Comparison of ENCODE assay signal across 25 mouse cellular contexts in genomic region chr17:62613232-62613631, GRCm38 (mm10).
"Had no signal": no experiment of that assay in that cellular context is flagged by ENCODE, and none has a peak within 500 bp of the region (broad histone marks: within the 10 kb centered on the region; RNA-seq: fewer than 3 reads in every experiment).

No protein-coding gene starts in this region.

- H3K27me3 ChIP-seq: heart, embryonic 13.5 days; heart, embryonic 15.5 days; hindbrain, embryonic 13.5 days; kidney, embryonic 15.5 days; limb, embryonic 12.5 days; liver, embryonic 13.5 days; liver, embryonic 15.5 days had no signal

- H3K9ac ChIP-seq: heart, embryonic 13.5 days; heart, embryonic 15.5 days; hindbrain, embryonic 13.5 days; hindbrain, embryonic 15.5 days; kidney, embryonic 15.5 days; limb, embryonic 12.5 days; liver, embryonic 13.5 days; liver, embryonic 15.5 days had no signal

- H3K4me2 ChIP-seq: heart, embryonic 13.5 days; heart, embryonic 15.5 days; hindbrain, embryonic 13.5 days; hindbrain, embryonic 15.5 days; kidney, embryonic 15.5 days; limb, embryonic 12.5 days; liver, embryonic 11.5 days; liver, embryonic 13.5 days; liver, embryonic 15.5 days had no signal

- H3K9me3 ChIP-seq: heart, embryonic 10.5 days; heart, embryonic 13.5 days; heart, embryonic 15.5 days; hindbrain, embryonic 13.5 days; hindbrain, embryonic 15.5 days; kidney, embryonic 15.5 days; limb, embryonic 10.5 days; limb, embryonic 12.5 days; liver, embryonic 13.5 days; liver, embryonic 15.5 days had no signal

- ATAC-seq: hindbrain, postnatal 0 days; intestine, embryonic 16.5 days had no signal

- H3K36me3 ChIP-seq: heart, embryonic 10.5 days; heart, embryonic 13.5 days; heart, embryonic 15.5 days; hindbrain, embryonic 13.5 days; hindbrain, embryonic 15.5 days; kidney, embryonic 15.5 days; limb, embryonic 10.5 days; limb, embryonic 12.5 days; liver, embryonic 13.5 days; liver, embryonic 15.5 days had no signal

- H3K4me1 ChIP-seq: liver, embryonic 13.5 days; liver, embryonic 15.5 days had no signal

- DNase-seq: gastrocnemius, postnatal 25 days; heart, adult 11 months; heart, postnatal 14 days; heart, postnatal 36 days; kidney, adult 11 months; kidney, adult 2 months; kidney, adult 9 months; kidney, postnatal 14 days; kidney, postnatal 36 days; liver; liver, embryonic 13.5 days had no signal

- H3K4me3 ChIP-seq: heart, embryonic 10.5 days; heart, embryonic 13.5 days; heart, embryonic 15.5 days; hindbrain, embryonic 13.5 days; hindbrain, embryonic 15.5 days; kidney, embryonic 15.5 days; left cerebral cortex, adult 2 months; limb, embryonic 10.5 days; limb, embryonic 12.5 days; liver, embryonic 13.5 days; liver, embryonic 15.5 days had no signal

- H3K27ac ChIP-seq: heart, embryonic 10.5 days; heart, embryonic 13.5 days; heart, embryonic 15.5 days; hindbrain, embryonic 13.5 days; hindbrain, embryonic 15.5 days; hindbrain, postnatal 0 days; kidney, embryonic 15.5 days; kidney, postnatal 0 days; left cerebral cortex, adult 2 months; limb, embryonic 10.5 days; limb, embryonic 12.5 days; liver, embryonic 13.5 days; liver, embryonic 15.5 days had no signal
